Mouse (Mus musculus) neural tube, embryonic 10.5 days (tissue): ENCODE results near the gene Fam117a.

Experiments used
- DNase-seq: peaks from one replicate; pipeline ENCODE4 v3.0.0-alpha.2; 2017; ENCODE audit warnings: low spot score; ENCODE audit errors: extremely low spot score

Gene Fam117a

GRCm38 (mm10) chr11:95420880-95421435 lies 84.1 kb downstream of the Fam117a start:
- no peak for DNase-seq

DNA sequence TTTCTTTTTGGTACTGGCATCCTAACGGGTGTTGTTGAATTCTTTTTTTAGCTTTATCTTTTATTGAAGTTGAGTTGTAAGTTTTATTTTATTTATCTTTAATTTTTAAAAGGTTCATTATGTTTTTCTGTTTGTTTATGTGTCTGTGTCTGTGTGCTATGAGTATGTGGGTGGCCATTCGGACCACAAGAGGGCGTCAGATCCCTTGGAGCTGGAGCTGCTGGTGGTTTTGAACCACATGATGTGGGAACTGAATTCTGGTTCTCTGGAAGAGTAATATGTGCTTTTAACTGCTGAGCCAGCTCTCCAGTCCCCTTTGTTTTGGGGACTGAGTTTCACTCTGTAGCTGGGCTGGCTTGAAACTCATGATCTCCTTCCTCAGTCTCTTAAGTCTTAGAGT lies 86.7 kb downstream of the Fam117a start:
- no peak for DNase-seq

DNA sequence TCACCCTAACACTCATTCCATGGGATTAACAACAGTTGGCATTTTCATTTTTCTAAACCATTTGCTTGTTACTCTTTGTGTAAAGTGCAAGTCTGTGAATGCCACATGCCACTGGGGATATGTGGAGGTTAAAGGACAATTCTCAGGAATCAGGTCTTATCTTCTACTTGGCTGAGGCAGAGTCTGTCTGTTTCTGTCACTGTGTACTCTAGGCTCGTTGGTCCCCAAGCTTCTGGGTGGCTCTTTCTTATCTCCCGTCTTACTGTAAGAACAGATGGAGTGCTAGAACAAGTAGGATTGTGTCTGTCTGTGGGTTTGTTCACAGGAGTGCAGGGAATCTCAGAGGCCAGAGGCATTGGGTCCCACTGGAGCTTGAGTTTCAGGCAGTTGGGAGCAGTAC lies 94.5 kb downstream of the Fam117a start:
- DNase-seq, result no peak
